ENCODE assay signal across 8 mouse cellular contexts in the genomic region with DNA sequence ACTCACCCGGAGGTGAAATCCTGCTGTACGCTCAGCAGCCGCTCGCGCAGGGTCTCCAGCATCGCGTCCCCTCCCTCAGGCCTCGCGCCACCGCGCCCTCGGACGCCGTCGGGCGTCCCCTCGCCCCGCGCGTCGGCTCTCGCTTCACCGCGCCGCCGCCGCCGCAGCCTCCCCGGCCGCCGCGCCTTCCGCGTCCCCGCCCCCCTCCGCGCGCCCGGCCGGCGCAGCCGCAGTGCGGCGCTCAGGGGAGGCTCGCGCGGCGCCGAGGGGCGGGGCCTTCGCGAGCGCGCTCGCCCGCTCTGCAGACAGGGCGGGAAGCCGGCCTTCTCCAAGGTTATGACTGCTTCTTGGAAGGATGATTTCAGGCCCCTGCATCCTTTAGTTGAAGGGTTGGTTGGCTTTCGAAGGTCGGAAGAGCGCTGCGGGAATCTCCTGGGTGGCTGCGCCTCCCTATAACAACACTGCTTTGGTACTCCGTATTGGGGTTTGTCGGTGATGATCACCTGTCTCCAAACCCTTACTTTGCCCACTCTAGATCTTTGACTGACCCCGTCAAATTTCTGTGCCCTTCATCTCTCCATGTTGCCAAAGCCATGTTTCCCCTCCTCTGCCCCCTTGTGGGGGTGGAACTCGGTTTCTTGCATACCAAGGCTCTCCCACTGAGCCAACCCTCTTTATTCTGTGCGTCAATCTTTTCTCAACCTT. TPM values are rescaled to one million over a fixed set of nuclear protein-coding genes. Genes with fewer than 3 reads are reported as not detected.
DNase-seq lines count a peak whose midpoint lies in the region; ATAC-seq and TF ChIP-seq lines count a peak whose summit lies in the region.

A gene (minus strand): TSS at position 237 of the 705 bp plus-strand sequence.

- H3K4me1 ChIP-seq in hindbrain, embryonic 16.5 days (ENCODE audit: control insufficient read depth, insufficient read depth, low read depth, low read length), result peaks cover 17% of the 10 kb centered on the region
- H3K4me1 ChIP-seq in megakaryocyte, embryonic 14.5 days, result peaks cover 61% of the 10 kb centered on the region

- peak within 1 kb of the TSS; percentile 87 for H3K9ac ChIP-seq in hindbrain, embryonic 16.5 days (ENCODE audit: low read depth, low read length)

- H3K27ac ChIP-seq in gastrocnemius, adult 2 months, result peak within 1 kb of the TSS; percentile 98
- peak within 1 kb of the TSS; percentile 84 for H3K27ac ChIP-seq in hindbrain, embryonic 16.5 days (ENCODE audit: low read depth, low read length)

- intact Hi-C loops in gastrocnemius, adult 2 months (cut with DNase I), result no loop called here

- TF ChIP-seq CTCF in gastrocnemius, adult 2 months (IDR thresholded peaks at IDR 0.05), result peak; percentile 19; the same call in 1 of the 2 replicates

- no peaks in the 10 kb centered on the region for H3K36me3 ChIP-seq in hindbrain, embryonic 16.5 days (ENCODE audit: control insufficient read depth, insufficient read depth, low read length)
- peaks cover 16% of the 10 kb centered on the region for H3K36me3 ChIP-seq in megakaryocyte, embryonic 14.5 days (replicated peaks; ENCODE audit: low read length)

- no peaks in the 10 kb centered on the region for H3K9me3 ChIP-seq in hindbrain, embryonic 16.5 days (ENCODE audit: control insufficient read depth, low read length)
- H3K9me3 ChIP-seq in megakaryocyte, embryonic 14.5 days, result no peaks in the 10 kb centered on the region

- peak within 1 kb of the TSS; percentile 67 for H3K4me2 ChIP-seq in hindbrain, embryonic 16.5 days (ENCODE audit: low read length)

- peak within 1 kb of the TSS; percentile 94 for H3K4me3 ChIP-seq in gastrocnemius, adult 2 months
- H3K4me3 ChIP-seq in hindbrain, embryonic 16.5 days (ENCODE audit: low read length), result peak within 1 kb of the TSS; percentile 94
- H3K4me3 ChIP-seq in megakaryocyte, embryonic 14.5 days (replicated peaks), result peak within 1 kb of the TSS; percentile 99

- H3K27me3 ChIP-seq in hindbrain, embryonic 16.5 days (replicated peaks; ENCODE audit: control insufficient read depth, insufficient read depth, low read length), result no peaks in the 10 kb centered on the region
- H3K27me3 ChIP-seq in megakaryocyte, embryonic 14.5 days (replicated peaks), result no peaks in the 10 kb centered on the region

- peak; percentile 89 for ATAC-seq in hindbrain, embryonic 16.5 days

- WGBS in hindbrain, embryonic 16.5 days, result under 1% methylated on average over 27 of the region's 68 CpGs

- DNase-seq in WW6 (ENCODE audit: low read depth, low spot score), result peak; percentile 38
- peak; percentile 69 to 81 for DNase-seq in cerebellum, postnatal 36 days
- DNase-seq in gastrocnemius, adult 2 months, result peak; percentile 91
- peak; percentile 26 to 43 for DNase-seq in left cerebral cortex, adult 8-10 months (ENCODE audit: low spot score in 2 of 2)
- DNase-seq in right cerebral cortex, postnatal 10 days (ENCODE audit: low spot score in 2 of 2), result peak; percentile 65 to 81
- DNase-seq in urinary bladder, postnatal 4 days (ENCODE audit: low spot score in 2 of 2), result peak; percentile 71 to 73

RNA-seq across cellular contexts. Expression of the gene that starts here (rescaled TPM):
- total RNA-seq in gastrocnemius, adult 2 months (2021), result 10 to 100 TPM; 55.4 to 67.5 TPM
- 128 and 133 TPM in 2 replicates for polyA plus RNA-seq in hindbrain, embryonic 16.5 days (2015; fragmentation: Nextera tagmentation; extraction: Ambion mirVana)
- total RNA-seq in left cerebral cortex, adult 8-10 months (2022), result 10 to 100 TPM; 77.5 to 93.8 (median 81.3) TPM
- 36.9 and 63.7 TPM in 2 replicates for polyA plus RNA-seq in megakaryocyte, embryonic 14.5 days (2012; ENCODE audit: insufficient read depth, low replicate concordance)

Comparison
In these comparisons a context has a peak if more than half of its experiments do, and no peak if none do; other contexts are left out.
1. Peak in every context shown above with its lines: DNase-seq, ATAC-seq, H3K4me3 ChIP-seq and H3K27ac ChIP-seq.
2. DNase-seq: peak in every context shown above with its lines; median percentile 91 in gastrocnemius, adult 2 months; 75 in cerebellum, postnatal 36 days; 73 in right cerebral cortex, postnatal 10 days; 72 in urinary bladder, postnatal 4 days; 38 in WW6; 34 in left cerebral cortex, adult 8-10 months.